Mouse (Mus musculus) lung, embryonic 16.5 days (tissue): Measurements from ENCODE around the gene Pomgnt1. TPM values are rescaled to one million over a fixed set of nuclear protein-coding genes. Genes with fewer than 3 reads are reported as not detected.
A peak's percentile ranks its signal among the peaks of the same experiment; 100 is the strongest.

Source experiments
- ATAC-seq: fragments of 200-750 bp; cut with Nextera tagmentation; 2 replicates; pipeline ENCODE4 v1.8.0; 2017; ENCODE audit warnings: low read depth, mild to moderate bottlenecking, moderate library complexity
- H3K27ac ChIP-seq: fragments of 300-500 bp; sonication (generic); 2 replicates; pipeline ENCODE4 v1.5.1; 2014; ENCODE audit warnings: mild to moderate bottlenecking, control low read depth, low read length
- H3K27me3 ChIP-seq: fragments of 300-500 bp; sonication (generic); 2 replicates; pipeline ENCODE4 v1.6.1; 2014; ENCODE audit warnings: low read depth, low read length, mixed read lengths; ENCODE audit not compliant: control insufficient read depth, insufficient read depth
- H3K36me3 ChIP-seq: fragments of 300-500 bp; sonication (generic); 2 replicates; pipeline ENCODE4 v1.6.1; 2014; ENCODE audit warnings: low read length; ENCODE audit not compliant: control insufficient read depth, insufficient read depth
- H3K4me1 ChIP-seq: fragments of 300-500 bp; sonication (generic); replicated peaks from 2 replicates; pipeline ENCODE4 v1.6.1; 2014; ENCODE audit warnings: low read length, mixed read lengths; ENCODE audit not compliant: control insufficient read depth, insufficient read depth
- H3K4me2 ChIP-seq: fragments of 300-500 bp; sonication (generic); 2 replicates; pipeline ENCODE4 v1.6.1; 2014; ENCODE audit warnings: low read depth, low read length, control low read depth
- H3K4me3 ChIP-seq: fragments of 300-500 bp; sonication (generic); 2 replicates; pipeline ENCODE4 v1.5.1; 2014; ENCODE audit warnings: mild to moderate bottlenecking, low read length, control low read depth
- H3K9ac ChIP-seq: fragments of 300-500 bp; sonication (generic); 2 replicates; pipeline ENCODE4 v1.6.1; 2014; ENCODE audit warnings: low read length, control low read depth
- H3K9me3 ChIP-seq: fragments of 300-500 bp; sonication (generic); 2 replicates; pipeline ENCODE4 v1.6.1; 2016; ENCODE audit warnings: low read length; ENCODE audit not compliant: control insufficient read depth
- WGBS: fragments of 180-500 bp; shearing (Covaris S2); extraction: QIAGEN DNeasy Blood & Tissue Kit; methylation state at CpG from one replicate; pipeline ENCODE4 v1.1.7; 2014; 5-methylcytosine and 5-hydroxymethylcytosine counted together
- polyA plus RNA-seq: library from polyadenylated mRNA; unstranded; fragments of >200 nt; fragmentation: Nextera tagmentation; extraction: Ambion mirVana; gene quantifications from 2 replicates; pipeline ENCODE4 v1.2.1, GENCODE M21; 2015

Gene Pomgnt1
- polyA plus RNA-seq, 1 experiment from 2014 or later, result 56.2 TPM

- H3K27me3 ChIP-seq, result no peaks in the 10 kb centered on the region
- peak overlapping the region; percentile 97 for H3K9ac ChIP-seq
- H3K36me3 ChIP-seq, result peaks cover 22% of the 10 kb centered on the region
- H3K4me3 ChIP-seq, result peak overlapping the region; percentile 83
- peaks cover 12% of the 10 kb centered on the region for H3K4me1 ChIP-seq
- WGBS, result under 1% methylated on average over 58 of the region's 73 CpGs
- peak overlapping the region; percentile 92 for H3K27ac ChIP-seq
- no peaks in the 10 kb centered on the region for H3K9me3 ChIP-seq
- ATAC-seq, result peak; percentile 96
- peak overlapping the region; percentile 67 for H3K4me2 ChIP-seq
Measured at GRCm38 (mm10) chr4:116150156-116150861, 26.7 kb downstream of the Pomgnt1 start.

DNA sequence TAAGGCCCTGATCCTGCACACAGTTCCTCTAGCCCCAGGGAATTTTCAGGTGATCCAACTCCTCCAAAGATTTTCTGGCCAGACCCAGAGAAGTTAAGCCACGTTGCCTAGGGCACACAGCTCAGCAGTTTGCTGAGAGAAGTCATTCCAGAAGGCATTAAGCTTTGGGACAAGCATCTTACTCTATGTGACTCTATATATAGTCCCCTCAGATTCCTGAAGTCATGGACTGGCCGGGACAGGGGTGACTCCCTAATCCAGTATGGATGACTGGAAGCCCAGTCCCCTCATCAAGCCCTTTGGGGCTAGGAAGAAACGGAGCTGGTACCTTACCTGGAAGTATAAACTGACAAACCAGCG, 27.2 kb downstream of the Pomgnt1 start:
- Histone ChIP-seq H3K4me2 (peak overlapping the region; percentile 67), H3K4me3 (peak overlapping the region; percentile 83), H3K27ac (peak overlapping the region; percentile 92), H3K9ac (peak overlapping the region; percentile 97), H3K36me3 (peaks cover 27% of the 10 kb centered on the region), H3K9me3 (no peaks in the 10 kb centered on the region), H3K27me3 (no peaks in the 10 kb centered on the region), H3K4me1 (peaks cover 12% of the 10 kb centered on the region)
- no peak; the same call in 1 of the 2 replicates for ATAC-seq
- 17% methylated on average over 4 of the region's 4 CpGs for WGBS

DNA sequence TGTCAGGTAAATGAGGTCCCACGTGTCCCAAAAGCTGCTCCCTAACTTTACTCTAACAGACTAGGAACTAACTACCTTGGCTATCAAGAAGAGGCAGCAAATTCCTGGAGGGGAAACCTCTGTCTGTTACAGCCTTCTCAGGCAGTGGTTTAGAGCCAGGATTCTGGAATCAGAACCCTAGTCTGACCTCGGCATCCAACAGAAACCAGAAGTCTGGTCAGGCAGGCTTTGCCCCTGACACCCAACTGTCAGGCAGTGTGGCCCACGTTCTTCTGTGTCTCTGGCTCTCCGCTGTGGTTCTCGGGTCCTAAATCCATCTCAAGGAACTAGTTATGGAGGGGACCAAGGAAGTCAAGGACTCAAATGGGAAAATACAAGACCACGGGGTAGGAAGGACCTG, 27.6 kb downstream of the Pomgnt1 start, which contains the start of gene Lurap1:
Gene Lurap1 (minus strand): TSS at position 101 of the 400 bp plus-strand sequence.
- Histone ChIP-seq H3K9me3 (no peaks in the 10 kb centered on the region), H3K4me3 (peak within 1 kb of the TSS; percentile 83), H3K36me3 (peaks cover 30% of the 10 kb centered on the region), H3K27ac (peak within 1 kb of the TSS; percentile 92), H3K4me1 (peaks cover 12% of the 10 kb centered on the region), H3K9ac (peak within 1 kb of the TSS; percentile 97), H3K4me2 (peak within 1 kb of the TSS; percentile 67), H3K27me3 (no peaks in the 10 kb centered on the region)
- 61% methylated on average over 6 of the region's 6 CpGs for WGBS
- no peak for ATAC-seq

- H3K9me3 ChIP-seq, result no peaks in the 10 kb centered on the region
- H3K27me3 ChIP-seq, result no peaks in the 10 kb centered on the region
- H3K9ac ChIP-seq, result no peak overlapping the region
- no peak overlapping the region for H3K4me2 ChIP-seq
- ATAC-seq, result no peak
- H3K36me3 ChIP-seq, result peaks cover 40% of the 10 kb centered on the region
- WGBS, result 94% methylated on average over 15 of the region's 15 CpGs
- no peak overlapping the region for H3K27ac ChIP-seq
- H3K4me3 ChIP-seq, result no peak overlapping the region
- peaks cover 12% of the 10 kb centered on the region for H3K4me1 ChIP-seq
Measured at GRCm38 (mm10) chr4:116152702-116153101, 29.1 kb downstream of the Pomgnt1 start.

DNA sequence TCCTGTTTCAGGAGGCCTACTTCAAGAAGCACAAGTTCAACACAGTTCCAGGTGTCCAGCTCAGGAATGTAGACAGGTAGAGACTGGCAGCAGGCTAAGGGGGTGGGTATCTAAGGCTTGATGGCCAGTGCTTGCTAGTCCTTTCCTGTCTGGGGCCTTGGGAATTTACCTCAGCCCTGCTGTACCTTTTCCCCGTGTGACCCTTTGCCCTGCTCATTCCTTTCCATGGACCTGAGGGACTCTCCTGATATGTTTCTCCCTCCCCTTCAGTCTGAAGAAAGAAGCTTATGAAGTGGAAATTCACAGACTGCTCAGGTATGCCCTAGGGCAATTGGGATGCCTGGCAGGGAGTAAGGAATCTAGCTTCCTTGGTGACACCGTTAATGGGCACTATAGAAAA, 34.2 kb downstream of the Pomgnt1 start:
- H3K36me3 ChIP-seq, result peaks cover 57% of the 10 kb centered on the region
- 90% methylated on average over 2 of the region's 2 CpGs for WGBS
- H3K4me3 ChIP-seq, result no peak overlapping the region
- no peak overlapping the region for H3K9ac ChIP-seq
- H3K4me1 ChIP-seq, result peaks cover 4% of the 10 kb centered on the region
- H3K27me3 ChIP-seq, result no peaks in the 10 kb centered on the region
- ATAC-seq, result no peak
- no peak overlapping the region for H3K27ac ChIP-seq
- H3K4me2 ChIP-seq, result no peak overlapping the region
- H3K9me3 ChIP-seq, result no peaks in the 10 kb centered on the region

DNA sequence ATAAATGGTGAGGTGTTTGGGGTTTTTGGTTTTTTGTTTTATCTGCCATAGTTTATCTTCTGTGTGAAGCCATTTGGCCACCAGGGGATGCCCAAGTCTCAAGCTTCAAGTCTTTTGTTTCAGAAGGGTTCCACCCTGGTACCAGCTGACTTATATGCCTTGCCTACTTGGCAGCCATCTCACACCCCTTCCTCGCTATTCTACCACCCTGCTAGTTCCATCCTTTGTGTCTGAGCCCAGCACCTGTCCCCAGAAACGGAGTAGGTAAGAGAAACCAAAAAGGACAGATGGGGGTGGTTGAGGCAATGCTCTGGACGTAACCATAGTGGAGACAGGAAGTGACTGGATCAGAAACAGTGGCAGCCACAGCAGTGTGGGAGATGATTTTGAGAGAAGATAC, 36.3 kb downstream of the Pomgnt1 start:
- ATAC-seq, result peak; percentile 11; the same call in 1 of the 2 replicates
- Histone ChIP-seq H3K9me3 (no peaks in the 10 kb centered on the region), H3K27me3 (no peaks in the 10 kb centered on the region), H3K4me3 (no peak overlapping the region), H3K4me2 (no peak overlapping the region), H3K27ac (no peak overlapping the region), H3K4me1 (peaks cover 8% of the 10 kb centered on the region), H3K36me3 (peaks cover 39% of the 10 kb centered on the region), H3K9ac (no peak overlapping the region)
- WGBS, result 72% methylated on average over 3 of the region's 3 CpGs

DNA sequence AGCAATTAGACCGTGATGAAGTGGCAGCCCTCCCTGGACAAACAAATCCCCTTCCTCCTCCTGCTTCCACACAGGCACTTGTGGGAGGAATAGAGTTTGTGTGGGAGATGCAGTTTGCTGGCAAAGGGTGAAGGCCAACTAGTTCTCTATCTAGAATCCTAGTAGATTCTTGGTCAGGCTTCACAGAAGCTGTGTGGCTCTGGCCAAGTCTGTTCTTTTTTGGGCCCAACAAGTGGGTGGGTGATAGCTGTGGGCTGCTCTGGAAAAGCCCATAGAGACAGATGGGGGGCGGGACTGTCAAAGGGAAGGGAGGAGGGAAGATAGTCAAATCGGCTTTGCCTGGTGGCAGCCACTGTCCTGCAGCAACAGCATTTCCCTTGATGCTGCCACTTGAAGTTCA, 37.1 kb downstream of the Pomgnt1 start:
- peaks cover 31% of the 10 kb centered on the region for H3K36me3 ChIP-seq
- H3K9ac ChIP-seq, result no peak overlapping the region

GRCm38 (mm10) chr4:116162142-116162541, 38.5 kb downstream of the Pomgnt1 start:
- Histone ChIP-seq H3K27me3 (no peaks in the 10 kb centered on the region), H3K36me3 (peaks cover 19% of the 10 kb centered on the region), H3K4me1 (peaks cover 17% of the 10 kb centered on the region), H3K4me2 (no peak overlapping the region), H3K27ac (peak overlapping the region; percentile 41), H3K4me3 (no peak overlapping the region), H3K9me3 (no peaks in the 10 kb centered on the region), H3K9ac (no peak overlapping the region)
- peak; percentile 61 for ATAC-seq
- 55% methylated on average over 4 of the region's 4 CpGs for WGBS

More for the DNA sequence above, 37.1 kb downstream of the Pomgnt1 start:
- no peaks in the 10 kb centered on the region for H3K9me3 ChIP-seq
- 70% methylated on average over 3 of the region's 3 CpGs for WGBS
- H3K27me3 ChIP-seq, result no peaks in the 10 kb centered on the region
- H3K4me1 ChIP-seq, result peaks cover 13% of the 10 kb centered on the region
- H3K4me2 ChIP-seq, result no peak overlapping the region
- H3K4me3 ChIP-seq, result no peak overlapping the region
- H3K27ac ChIP-seq, result peak overlapping the region; percentile 28; the same call in 1 of the 2 replicates
- ATAC-seq, result no peak

DNA sequence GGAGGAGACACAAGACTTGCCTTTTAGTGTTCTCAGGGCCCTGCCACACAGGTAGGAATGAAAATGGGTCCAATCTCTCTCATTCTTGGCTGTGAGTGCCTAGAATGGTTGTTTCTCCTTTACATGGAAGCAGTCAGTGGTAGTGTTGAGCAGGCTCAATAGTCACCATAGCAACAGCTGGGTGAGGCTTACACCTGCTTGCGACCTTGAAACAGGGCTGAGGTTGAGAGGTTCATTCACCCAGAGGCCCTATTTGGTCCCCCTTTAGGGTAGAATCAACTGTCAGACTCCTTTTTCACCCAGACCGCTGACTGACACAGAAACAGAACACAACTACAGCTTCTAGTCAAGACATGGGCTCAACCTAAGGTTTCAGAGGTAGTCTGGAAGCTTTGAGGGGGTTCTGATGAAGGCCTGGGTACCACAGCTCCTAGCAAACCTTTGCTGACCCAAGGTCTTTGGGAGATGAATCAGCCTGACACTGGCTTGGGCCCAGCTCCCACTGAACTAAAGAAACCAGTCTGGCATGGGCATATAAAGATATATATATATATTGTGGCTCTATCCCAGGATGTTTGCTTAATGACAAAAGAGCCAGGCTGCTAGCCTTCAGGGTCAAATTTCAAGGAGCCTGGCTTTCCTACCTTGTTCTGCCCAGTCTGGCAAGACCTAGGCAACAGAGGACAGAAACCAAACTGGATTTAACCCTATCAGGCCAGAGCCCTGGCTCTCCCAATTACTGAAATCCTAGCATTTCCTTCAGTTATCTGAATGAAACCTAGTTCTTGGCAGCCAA, 41.3 kb downstream of the Pomgnt1 start:
- peaks cover 17% of the 10 kb centered on the region for H3K4me1 ChIP-seq
- H3K27me3 ChIP-seq, result no peaks in the 10 kb centered on the region
- no peaks in the 10 kb centered on the region for H3K9me3 ChIP-seq
- no peaks in the 10 kb centered on the region; the same call in 1 of the 2 replicates for H3K36me3 ChIP-seq
- no peak overlapping the region for H3K4me3 ChIP-seq
- no peak overlapping the region for H3K4me2 ChIP-seq
- 63% methylated on average over 2 of the region's 2 CpGs for WGBS
- H3K9ac ChIP-seq, result no peak overlapping the region
- peak overlapping the region; percentile 80 for H3K27ac ChIP-seq
- peak; percentile 29; the same call in 1 of the 2 replicates for ATAC-seq
